Mouse (Mus musculus) midbrain, embryonic 12.5 days (tissue): ENCODE results near the gene Sh3bp1. TPM values are rescaled to one million over a fixed set of nuclear protein-coding genes. Genes with fewer than 3 reads are reported as not detected.

Source experiments
- ATAC-seq: fragments of 200-750 bp; cut with Nextera tagmentation; 2 replicates; pipeline ENCODE4 v1.8.0; 2017; ENCODE audit warnings: low read depth, moderate TSS enrichment, moderate library complexity; ENCODE audit not compliant: low FRiP score
- H3K27ac ChIP-seq: fragments of 300-500 bp; sonication (generic); replicated peaks from 2 replicates; pipeline ENCODE4 v1.5.1; 2016; ENCODE audit warnings: mild to moderate bottlenecking
- H3K27me3 ChIP-seq: fragments of 300-500 bp; sonication (generic); 2 replicates; pipeline ENCODE4 v1.6.1; 2016; ENCODE audit warnings: mild to moderate bottlenecking
- H3K36me3 ChIP-seq: fragments of 300-500 bp; sonication (generic); 2 replicates; pipeline ENCODE4 v1.6.1; 2016
- H3K4me1 ChIP-seq: fragments of 300-500 bp; sonication (generic); 2 replicates; pipeline ENCODE4 v1.6.1; 2016
- H3K4me2 ChIP-seq: fragments of 300-500 bp; sonication (generic); replicated peaks from 2 replicates; pipeline ENCODE4 v1.6.1; 2016; ENCODE audit warnings: mild to moderate bottlenecking, moderate library complexity
- H3K4me3 ChIP-seq: fragments of 300-500 bp; sonication (generic); 2 replicates; pipeline ENCODE4 v1.5.1; 2016; ENCODE audit warnings: mild to moderate bottlenecking
- H3K9ac ChIP-seq: fragments of 300-500 bp; sonication (generic); replicated peaks from 2 replicates; pipeline ENCODE4 v1.6.1; 2016; ENCODE audit warnings: mild to moderate bottlenecking, moderate library complexity
- H3K9me3 ChIP-seq: fragments of 300-500 bp; sonication (generic); 2 replicates; pipeline ENCODE4 v1.6.1; 2016; ENCODE audit warnings: mild to moderate bottlenecking
- WGBS: fragments of 180-500 bp; shearing (Covaris S2); methylation state at CpG from one replicate; pipeline ENCODE4 v1.1.7; 2016; 5-methylcytosine and 5-hydroxymethylcytosine counted together
- polyA plus RNA-seq: library from polyadenylated mRNA; unstranded; fragments of >200 nt; fragmentation: Nextera tagmentation; extraction: Ambion mirVana; gene quantifications from 2 replicates; pipeline ENCODE4 v1.2.1, GENCODE M21; 2016

Gene Sh3bp1
- polyA plus RNA-seq: 8.2 and 9.3 TPM in 2 replicates

- H3K4me3 ChIP-seq: peak within 1 kb of the TSS; percentile 53
These were observed at the start of gene Sh3bp1 for GRCm38 (mm10) chr15:78899740-78900584. Gene Sh3bp1, plus strand, starts transcription at chr15:78899768.

GRCm38 (mm10) chr15:78850059-78850824, 49.3 kb upstream of the Sh3bp1 start:
- Histone ChIP-seq H3K27ac (no peak overlapping the region), H3K4me1 (peaks cover 7% of the 10 kb centered on the region; the same call in 1 of the 2 replicates), H3K36me3 (no peaks in the 10 kb centered on the region), H3K27me3 (peaks cover 40% of the 10 kb centered on the region), H3K9me3 (no peaks in the 10 kb centered on the region), H3K4me3 (no peak overlapping the region), H3K9ac (no peak overlapping the region), H3K4me2 (no peak overlapping the region)
- WGBS: 72% methylated on average over 15 of the region's 15 CpGs
- no peak for ATAC-seq

More at GRCm38 (mm10) chr15:78899740-78900584, at the start of gene Sh3bp1:
- H3K27me3 ChIP-seq: peaks cover 40% of the 10 kb centered on the region
- WGBS: 1% methylated on average over 46 of the region's 47 CpGs
- H3K27ac ChIP-seq: no peak within 1 kb of the TSS
- H3K9ac ChIP-seq: peak within 1 kb of the TSS; percentile 65
- H3K4me2 ChIP-seq: peak within 1 kb of the TSS; percentile 94
- no peaks in the 10 kb centered on the region for H3K9me3 ChIP-seq
- H3K36me3 ChIP-seq: no peaks in the 10 kb centered on the region
- peak; percentile 61 for ATAC-seq
- peaks cover 25% of the 10 kb centered on the region for H3K4me1 ChIP-seq

- ATAC-seq: no peak
- WGBS: 77% methylated on average over 6 of the region's 6 CpGs
- H3K9me3 ChIP-seq: no peaks in the 10 kb centered on the region
These were observed 48.6 kb upstream of the Sh3bp1 start for GRCm38 (mm10) chr15:78850944-78851343.

GRCm38 (mm10) chr15:78851505-78852153, 47.9 kb upstream of the Sh3bp1 start:
- Histone ChIP-seq H3K4me1 (peaks cover 7% of the 10 kb centered on the region; the same call in 1 of the 2 replicates), H3K9me3 (no peaks in the 10 kb centered on the region), H3K4me3 (no peak overlapping the region), H3K4me2 (peak overlapping the region; percentile 34; the same call in 1 of the 2 replicates), H3K9ac (0 out of 2 replicates have a peak overlapping the region, but pooled peaks have one; percentile 11), H3K27ac (no peak overlapping the region), H3K36me3 (no peaks in the 10 kb centered on the region), H3K27me3 (peaks cover 29% of the 10 kb centered on the region; the same call in 1 of the 2 replicates)
- ATAC-seq: peak; percentile 85
- WGBS: 15% methylated on average over 13 of the region's 13 CpGs

More at GRCm38 (mm10) chr15:78850944-78851343, 48.6 kb upstream of the Sh3bp1 start:
- Histone ChIP-seq H3K36me3 (no peaks in the 10 kb centered on the region), H3K4me2 (no peak overlapping the region), H3K4me1 (peaks cover 7% of the 10 kb centered on the region; the same call in 1 of the 2 replicates), H3K27ac (no peak overlapping the region), H3K27me3 (peaks cover 33% of the 10 kb centered on the region; the same call in 1 of the 2 replicates), H3K9ac (no peak overlapping the region), H3K4me3 (no peak overlapping the region)

- Histone ChIP-seq H3K27me3 (peaks cover 6% of the 10 kb centered on the region; the same call in 1 of the 2 replicates), H3K9me3 (no peaks in the 10 kb centered on the region), H3K4me2 (no peak within 1 kb of the TSS), H3K4me1 (peaks cover 10% of the 10 kb centered on the region; the same call in 1 of the 2 replicates), H3K4me3 (no peak within 1 kb of the TSS), H3K27ac (no peak within 1 kb of the TSS), H3K36me3 (no peaks in the 10 kb centered on the region), H3K9ac (no peak within 1 kb of the TSS)
- ATAC-seq: no peak
- WGBS: 79% methylated on average over 8 of the region's 8 CpGs
These were observed 44.1 kb upstream of the Sh3bp1 start, which contains the start of gene Lgals2 for GRCm38 (mm10) chr15:78855303-78855965. Gene Lgals2, minus strand, starts transcription at chr15:78855529.

- 84% methylated on average over 7 of the region's 7 CpGs for WGBS
These were observed 42.6 kb upstream of the Sh3bp1 start for GRCm38 (mm10) chr15:78857009-78857408.

GRCm38 (mm10) chr15:78859311-78859710, 40.3 kb upstream of the Sh3bp1 start:
- H3K27me3 ChIP-seq: no peaks in the 10 kb centered on the region; the same call in 1 of the 2 replicates
- no peak overlapping the region for H3K27ac ChIP-seq
- 0 out of 2 replicates have a peak, but pooled peaks cover 8% of the 10 kb centered on the region for H3K4me1 ChIP-seq
- H3K9ac ChIP-seq: no peak overlapping the region
- H3K4me2 ChIP-seq: no peak overlapping the region
- H3K4me3 ChIP-seq: no peak overlapping the region
- H3K9me3 ChIP-seq: no peaks in the 10 kb centered on the region
- WGBS: 79% methylated on average over 4 of the region's 4 CpGs
- no peak for ATAC-seq
- H3K36me3 ChIP-seq: no peaks in the 10 kb centered on the region

More at GRCm38 (mm10) chr15:78857009-78857408, 42.6 kb upstream of the Sh3bp1 start:
- Histone ChIP-seq H3K4me1 (0 out of 2 replicates have a peak, but pooled peaks cover 4% of the 10 kb centered on the region), H3K36me3 (no peaks in the 10 kb centered on the region), H3K4me3 (no peak overlapping the region), H3K9me3 (no peaks in the 10 kb centered on the region), H3K27me3 (peaks cover 5% of the 10 kb centered on the region; the same call in 1 of the 2 replicates), H3K27ac (no peak overlapping the region), H3K9ac (no peak overlapping the region), H3K4me2 (no peak overlapping the region)
- ATAC-seq: no peak

- Histone ChIP-seq H3K27ac (no peak overlapping the region), H3K9ac (no peak overlapping the region), H3K4me3 (no peak overlapping the region), H3K9me3 (no peaks in the 10 kb centered on the region), H3K27me3 (no peaks in the 10 kb centered on the region; the same call in 1 of the 2 replicates), H3K4me1 (0 out of 2 replicates have a peak, but pooled peaks cover 8% of the 10 kb centered on the region), H3K4me2 (no peak overlapping the region), H3K36me3 (no peaks in the 10 kb centered on the region)
- ATAC-seq: no peak
- 82% methylated on average over 6 of the region's 6 CpGs for whole genome bisulfite sequencing
These were observed 39.9 kb upstream of the Sh3bp1 start for GRCm38 (mm10) chr15:78859714-78860113.

- Histone ChIP-seq H3K4me3 (no peak overlapping the region), H3K27ac (no peak overlapping the region), H3K27me3 (no peaks in the 10 kb centered on the region), H3K4me2 (no peak overlapping the region), H3K36me3 (no peaks in the 10 kb centered on the region), H3K4me1 (0 out of 2 replicates have a peak, but pooled peaks cover 8% of the 10 kb centered on the region), H3K9ac (no peak overlapping the region), H3K9me3 (no peaks in the 10 kb centered on the region)
- no peak for ATAC-seq
- WGBS: 84% methylated on average over 5 of the region's 5 CpGs
These were observed 37.3 kb upstream of the Sh3bp1 start for GRCm38 (mm10) chr15:78862280-78862679.

GRCm38 (mm10) chr15:78863154-78863553, 36.4 kb upstream of the Sh3bp1 start:
- 86% methylated on average over 2 of the region's 2 CpGs for WGBS
- no peak overlapping the region for H3K9ac ChIP-seq

GRCm38 (mm10) chr15:78863852-78864253, 35.7 kb upstream of the Sh3bp1 start:
- whole genome bisulfite sequencing: 46% methylated on average over 13 of the region's 13 CpGs
- no peak overlapping the region for H3K4me2 ChIP-seq
- H3K4me1 ChIP-seq: peaks cover 13% of the 10 kb centered on the region
- H3K4me3 ChIP-seq: no peak overlapping the region
- no peaks in the 10 kb centered on the region for H3K9me3 ChIP-seq
- H3K36me3 ChIP-seq: no peaks in the 10 kb centered on the region
- ATAC-seq: no peak
- H3K27ac ChIP-seq: no peak overlapping the region
- no peaks in the 10 kb centered on the region for H3K27me3 ChIP-seq
- H3K9ac ChIP-seq: no peak overlapping the region

More at GRCm38 (mm10) chr15:78863154-78863553, 36.4 kb upstream of the Sh3bp1 start:
- Histone ChIP-seq H3K27ac (no peak overlapping the region), H3K4me1 (peaks cover 6% of the 10 kb centered on the region), H3K4me2 (no peak overlapping the region), H3K36me3 (no peaks in the 10 kb centered on the region), H3K27me3 (no peaks in the 10 kb centered on the region), H3K9me3 (no peaks in the 10 kb centered on the region), H3K4me3 (no peak overlapping the region)
- no peak for ATAC-seq
